Mouse (Mus musculus): ENCODE results near the gene Tmem119.

Gene Tmem119

GRCm38 (mm10) chr5:113815638-113816152, 15.4 kb upstream of the Tmem119 start:
- DNase-seq, result peak; percentile 86

- DNase-seq, result no peak
Measured at GRCm38 (mm10) chr5:113815041-113815389, 14.7 kb upstream of the Tmem119 start.

- no peak for DNase-seq
Measured at GRCm38 (mm10) chr5:113814111-113815040, 14.1 kb upstream of the Tmem119 start.

GRCm38 (mm10) chr5:113813608-113814007, 13.3 kb upstream of the Tmem119 start:
- no peak for DNase-seq

GRCm38 (mm10) chr5:113812638-113813037, 12.3 kb upstream of the Tmem119 start:
- no peak for DNase-seq

GRCm38 (mm10) chr5:113811824-113812420, 11.6 kb upstream of the Tmem119 start:
- DNase-seq, result peak; percentile 39

GRCm38 (mm10) chr5:113810111-113810510, 9.8 kb upstream of the Tmem119 start:
- no peak for DNase-seq

- DNase-seq, result peak; percentile 38
Measured at GRCm38 (mm10) chr5:113808177-113808576, 7.9 kb upstream of the Tmem119 start.

- DNase-seq, result no peak
Measured at GRCm38 (mm10) chr5:113807712-113808111, 7.4 kb upstream of the Tmem119 start.

- no peak for DNase-seq
Measured at GRCm38 (mm10) chr5:113806414-113806813, 6.1 kb upstream of the Tmem119 start.

GRCm38 (mm10) chr5:113805301-113805700, 5.0 kb upstream of the Tmem119 start:
- DNase-seq, result no peak

- no peak for DNase-seq
Measured at GRCm38 (mm10) chr5:113804395-113804966, 4.2 kb upstream of the Tmem119 start.

GRCm38 (mm10) chr5:113799691-113800090, 625 bp downstream of the Tmem119 start:
- no peak for DNase-seq

GRCm38 (mm10) chr5:113798525-113798924, 1.8 kb downstream of the Tmem119 start:
- no peak for DNase-seq

GRCm38 (mm10) chr5:113797149-113797882, 3.0 kb downstream of the Tmem119 start:
- DNase-seq, result no peak

GRCm38 (mm10) chr5:113796401-113797148, 3.7 kb downstream of the Tmem119 start:
- DNase-seq, result no peak

GRCm38 (mm10) chr5:113791197-113792095, 8.9 kb downstream of the Tmem119 start:
- DNase-seq, result no peak

- DNase-seq, result peak; percentile 41
Measured at GRCm38 (mm10) chr5:113790453-113791196, 9.7 kb downstream of the Tmem119 start.

GRCm38 (mm10) chr5:113789075-113789788, 11.1 kb downstream of the Tmem119 start:
- peak; percentile 57 for DNase-seq

- no peak for DNase-seq
Measured at GRCm38 (mm10) chr5:113788645-113789044, 11.7 kb downstream of the Tmem119 start.
